Mouse (Mus musculus) lung, postnatal 0 days (tissue): ENCODE measurements around the gene 1700029H14Rik.

Experiments used
- CTCF ChIP-seq: IDR thresholded peaks from 2 replicates; pipeline ENCODE4 v1.5.1; 2016; ENCODE audit warnings: antibody characterized with exemption, mild to moderate bottlenecking
- EP300 ChIP-seq: IDR thresholded peaks from 2 replicates; pipeline ENCODE4 v1.6.1; 2016; ENCODE audit warnings: antibody characterized with exemption, mild to moderate bottlenecking, control low read depth

DNA sequence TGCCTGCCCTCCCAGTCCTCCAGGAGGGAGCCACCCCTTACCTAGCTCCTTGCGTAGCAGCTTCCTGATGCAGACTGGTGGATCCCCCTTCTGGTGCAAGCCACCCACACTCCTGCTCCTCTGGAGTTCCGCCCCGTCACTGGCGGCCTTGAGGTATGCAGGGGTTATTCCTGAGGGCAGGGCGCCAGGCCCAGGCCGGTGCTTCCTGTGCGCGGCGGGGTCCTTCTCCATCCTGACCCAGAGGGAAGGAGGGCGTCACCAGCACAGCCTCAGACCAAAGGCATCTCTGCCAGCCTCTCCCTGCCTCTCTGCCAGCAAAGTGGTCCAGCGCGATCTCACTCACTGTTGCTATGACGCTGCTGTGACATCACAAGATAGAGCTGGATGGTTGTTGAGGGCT lies at the start of gene 1700029H14Rik:
- TF ChIP-seq CTCF (peak; percentile 26), EP300 (no peak)
